Mouse (Mus musculus) stomach, postnatal 0 days (tissue): Measurements from ENCODE around the gene Tcf7l1. TPM values are rescaled to one million over a fixed set of nuclear protein-coding genes. Genes with fewer than 3 reads are reported as not detected.

Source experiments
- ATAC-seq: fragments of 200-750 bp; cut with Nextera tagmentation; 2 replicates; pipeline ENCODE4 v1.8.0; 2017; ENCODE audit not compliant: low FRiP score, low TSS enrichment
- DNase-seq: peaks from one replicate; pipeline ENCODE4 v3.0.0-alpha.2; 2016; ENCODE audit warnings: low spot score
- H3K27ac ChIP-seq: fragments of 300-500 bp; sonication (generic); replicated peaks from 2 replicates; pipeline ENCODE4 v1.5.1; 2014; ENCODE audit warnings: mild to moderate bottlenecking, control low read depth
- H3K27me3 ChIP-seq: fragments of 300-500 bp; sonication (generic); 2 replicates; pipeline ENCODE4 v1.6.1; 2014; ENCODE audit warnings: low read length; ENCODE audit not compliant: control insufficient read depth, insufficient read depth
- H3K36me3 ChIP-seq: fragments of 300-500 bp; sonication (generic); 2 replicates; pipeline ENCODE4 v1.6.1; 2014; ENCODE audit warnings: low read length, mixed read lengths; ENCODE audit not compliant: control insufficient read depth, insufficient read depth
- H3K4me1 ChIP-seq: fragments of 300-500 bp; sonication (generic); replicated peaks from 2 replicates; pipeline ENCODE4 v1.6.1; 2014; ENCODE audit warnings: antibody characterized with exemption; ENCODE audit not compliant: control insufficient read depth, insufficient read depth
- H3K4me2 ChIP-seq: fragments of 300-500 bp; sonication (generic); replicated peaks from 2 replicates; pipeline ENCODE4 v1.6.1; 2014; ENCODE audit warnings: low read depth, mild to moderate bottlenecking, control low read depth, moderate library complexity
- H3K4me3 ChIP-seq: fragments of 300-500 bp; sonication (generic); 2 replicates; pipeline ENCODE4 v1.5.1; 2014; ENCODE audit warnings: low read depth, low read length, control low read depth
- H3K9ac ChIP-seq: fragments of 300-500 bp; sonication (generic); 2 replicates; pipeline ENCODE4 v1.6.1; 2014; ENCODE audit warnings: mild to moderate bottlenecking, low read length, control low read depth, mixed read lengths
- H3K9me3 ChIP-seq: fragments of 300-500 bp; sonication (generic); 2 replicates; pipeline ENCODE4 v1.6.1; 2016; ENCODE audit warnings: low read length; ENCODE audit not compliant: control insufficient read depth
- CTCF ChIP-seq: IDR thresholded peaks from 2 replicates; pipeline ENCODE4 v1.5.1; 2016; ENCODE audit warnings: antibody characterized with exemption, low read depth, mild to moderate bottlenecking, moderate library complexity
- EP300 ChIP-seq: optimal IDR thresholded peaks from 2 replicates; pipeline ENCODE3; 2016; ENCODE audit warnings: antibody characterized with exemption
- WGBS: fragments of 180-500 bp; shearing (Covaris S2); extraction: QIAGEN DNeasy Blood & Tissue Kit; methylation state at CpG from one replicate; pipeline ENCODE4 v1.1.7; 2014; 5-methylcytosine and 5-hydroxymethylcytosine counted together
- polyA plus RNA-seq: library from polyadenylated mRNA; unstranded; fragments of >200 nt; fragmentation: Nextera tagmentation; extraction: Ambion mirVana; gene quantifications from 2 replicates; pipeline ENCODE4 v1.2.1, GENCODE M21; 2015

The Tcf7l1 gene
- polyA plus RNA-seq, 1 experiment from 2014 or later: 11.1 TPM

- DNase-seq: no peak
- H3K4me1 ChIP-seq: peaks cover 14% of the 10 kb centered on the region
- no peak overlapping the region for H3K4me3 ChIP-seq
- H3K9me3 ChIP-seq: no peaks in the 10 kb centered on the region
- H3K4me2 ChIP-seq: no peak overlapping the region
- TF ChIP-seq CTCF: no peak
- no peak for TF ChIP-seq EP300
- H3K27ac ChIP-seq: no peak overlapping the region
- no peak for ATAC-seq
- H3K36me3 ChIP-seq: no peaks in the 10 kb centered on the region
- WGBS: 59% methylated on average over 8 of the region's 8 CpGs
- H3K9ac ChIP-seq: no peak overlapping the region
- H3K27me3 ChIP-seq: no peaks in the 10 kb centered on the region
These were observed 124.8 kb downstream of the Tcf7l1 start for GRCm38 (mm10) chr6:72664290-72664689.

DNA sequence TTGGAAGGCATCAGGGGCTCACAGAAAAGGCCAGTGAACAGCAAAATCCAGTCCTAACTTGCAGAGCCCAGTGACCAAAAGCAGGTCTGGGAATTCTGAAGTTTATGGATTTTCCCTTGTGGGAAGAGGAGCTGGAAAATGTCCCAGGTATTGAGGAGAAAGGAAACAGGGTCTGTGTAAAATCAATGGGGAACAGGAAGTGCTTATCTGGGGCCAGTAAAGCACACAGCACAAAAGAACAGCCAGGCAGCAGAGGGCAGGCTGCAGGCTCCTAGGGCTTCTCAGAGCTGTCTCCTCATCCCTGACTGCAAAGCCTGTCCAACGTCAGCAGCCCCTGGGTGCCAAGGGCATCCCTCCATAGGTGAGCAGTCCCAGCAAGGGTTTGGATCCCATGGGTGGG is 126.1 kb downstream of the Tcf7l1 start:
- no peaks in the 10 kb centered on the region for H3K36me3 ChIP-seq
- no peaks in the 10 kb centered on the region for H3K9me3 ChIP-seq
- ATAC-seq (0 out of 2 replicates have a peak, but pooled peaks have one; percentile 45), DNase-seq (no peak)
- TF ChIP-seq EP300 (no peak), CTCF (peak; percentile 58)
- 0 out of 2 replicates have a peak overlapping the region, but pooled peaks have one; percentile 25 for H3K27ac ChIP-seq
- no peak overlapping the region for H3K4me3 ChIP-seq
- no peak overlapping the region for H3K4me2 ChIP-seq
- H3K4me1 ChIP-seq: peaks cover 14% of the 10 kb centered on the region
- WGBS: 19% methylated on average over 1 of the region's 1 CpGs
- no peaks in the 10 kb centered on the region for H3K27me3 ChIP-seq
- H3K9ac ChIP-seq: no peak overlapping the region

GRCm38 (mm10) chr6:72660391-72660720 is 128.7 kb downstream of the Tcf7l1 start:
- H3K4me3 ChIP-seq: no peak overlapping the region
- no peak for ATAC-seq

DNA sequence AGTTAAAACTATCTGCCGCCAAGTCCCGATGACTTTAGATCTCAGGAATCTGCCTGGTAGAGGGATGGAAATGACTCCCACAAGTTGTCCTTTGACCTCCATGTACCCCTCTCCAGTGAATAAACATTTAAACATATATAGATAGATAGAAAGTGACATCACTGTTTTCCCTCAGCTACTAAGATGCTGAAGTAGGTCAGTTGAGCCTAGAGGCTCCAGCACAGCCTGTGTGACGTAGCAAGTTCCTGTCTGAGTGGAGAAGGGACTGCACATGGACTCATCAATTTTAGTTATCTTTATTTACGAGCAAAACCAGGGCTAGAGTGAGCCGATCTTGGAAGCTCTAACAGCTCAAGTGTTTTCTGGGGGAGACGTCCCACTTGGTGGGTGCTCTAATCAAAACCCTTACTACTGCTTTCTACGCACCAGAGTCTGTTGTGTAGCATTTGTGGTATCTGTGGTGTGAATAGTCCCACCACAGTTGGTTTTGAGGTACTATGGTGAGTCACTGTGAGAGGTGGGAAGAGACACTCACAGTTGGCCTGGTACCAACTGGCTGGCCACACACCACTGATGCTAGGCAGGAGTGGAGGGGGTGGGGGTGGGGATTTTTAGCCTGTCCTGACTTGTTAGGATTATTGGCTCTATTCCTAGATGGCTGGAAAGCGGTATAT is 129.2 kb downstream of the Tcf7l1 start:
- H3K9ac ChIP-seq: no peak overlapping the region
- H3K4me1 ChIP-seq: peaks cover 19% of the 10 kb centered on the region
- peak overlapping the region; percentile 53 for H3K27ac ChIP-seq
- DNase-seq: peak; percentile 34
- no peaks in the 10 kb centered on the region for H3K36me3 ChIP-seq
- H3K4me2 ChIP-seq: no peak overlapping the region
- ATAC-seq: peak; percentile 36; the same call in 1 of the 2 replicates
- WGBS: 41% methylated on average over 8 of the region's 8 CpGs
- TF ChIP-seq CTCF (no peak), EP300 (no peak)
- no peaks in the 10 kb centered on the region for H3K27me3 ChIP-seq
- no peaks in the 10 kb centered on the region for H3K9me3 ChIP-seq
- H3K4me3 ChIP-seq: no peak overlapping the region

More at GRCm38 (mm10) chr6:72660391-72660720, 128.7 kb downstream of the Tcf7l1 start:
- H3K36me3 ChIP-seq: no peaks in the 10 kb centered on the region
- no peaks in the 10 kb centered on the region for H3K27me3 ChIP-seq
- H3K9me3 ChIP-seq: no peaks in the 10 kb centered on the region
- no peak for TF ChIP-seq CTCF
- no peak for TF ChIP-seq EP300
- peaks cover 19% of the 10 kb centered on the region for H3K4me1 ChIP-seq
- peak overlapping the region; percentile 53 for H3K27ac ChIP-seq
- no peak for DNase-seq
- WGBS: 39% methylated on average over 6 of the region's 6 CpGs
- no peak overlapping the region for H3K4me2 ChIP-seq
- H3K9ac ChIP-seq: no peak overlapping the region

- Histone ChIP-seq H3K27me3 (no peaks in the 10 kb centered on the region), H3K4me2 (no peak overlapping the region), H3K9ac (no peak overlapping the region), H3K36me3 (no peaks in the 10 kb centered on the region), H3K9me3 (no peaks in the 10 kb centered on the region), H3K4me3 (no peak overlapping the region), H3K4me1 (peaks cover 24% of the 10 kb centered on the region), H3K27ac (no peak overlapping the region)
- 64% methylated on average over 3 of the region's 3 CpGs for WGBS
- no peak for TF ChIP-seq EP300
- TF ChIP-seq CTCF: peak; percentile 79
- ATAC-seq (no peak), DNase-seq (no peak)
These were observed 131.0 kb downstream of the Tcf7l1 start for GRCm38 (mm10) chr6:72658006-72658405.

DNA sequence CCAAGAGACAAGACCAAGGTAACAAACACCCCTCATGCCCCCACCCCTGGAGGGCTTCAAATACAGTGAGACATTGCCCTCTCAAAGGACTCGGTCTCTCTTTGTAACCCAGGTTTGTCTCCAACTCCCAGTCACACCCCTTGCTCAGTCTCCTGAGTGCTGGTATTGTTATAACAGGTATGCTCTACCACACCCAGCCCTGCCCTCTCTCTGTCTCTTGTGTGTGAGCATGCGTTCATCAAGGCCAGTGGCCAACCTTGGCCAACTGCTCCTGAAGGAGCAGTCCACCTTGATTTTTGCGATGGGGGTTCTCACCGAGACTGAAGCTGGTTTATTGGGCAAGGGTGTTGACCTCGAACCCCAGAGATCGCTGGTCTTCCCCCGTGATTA is 133.0 kb downstream of the Tcf7l1 start:
- Histone ChIP-seq H3K36me3 (no peaks in the 10 kb centered on the region), H3K4me1 (peaks cover 26% of the 10 kb centered on the region), H3K4me2 (peak overlapping the region; percentile 42), H3K4me3 (no peak overlapping the region), H3K9ac (peak overlapping the region; percentile 1; the same call in 1 of the 2 replicates), H3K27me3 (no peaks in the 10 kb centered on the region), H3K27ac (peak overlapping the region; percentile 84), H3K9me3 (no peaks in the 10 kb centered on the region)
- WGBS: 63% methylated on average over 7 of the region's 7 CpGs
- peak; percentile 43; the same call in 1 of the 2 replicates for ATAC-seq
- DNase-seq: peak; percentile 67
- TF ChIP-seq CTCF (no peak), EP300 (no peak)
